Mouse (Mus musculus): ENCODE data around the gene Midn. TPM values are rescaled to one million over a fixed set of nuclear protein-coding genes. Genes with fewer than 3 reads are reported as not detected.

Midn gene
- polyA plus RNA-seq, 1 experiment, result 171 TPM

DNA sequence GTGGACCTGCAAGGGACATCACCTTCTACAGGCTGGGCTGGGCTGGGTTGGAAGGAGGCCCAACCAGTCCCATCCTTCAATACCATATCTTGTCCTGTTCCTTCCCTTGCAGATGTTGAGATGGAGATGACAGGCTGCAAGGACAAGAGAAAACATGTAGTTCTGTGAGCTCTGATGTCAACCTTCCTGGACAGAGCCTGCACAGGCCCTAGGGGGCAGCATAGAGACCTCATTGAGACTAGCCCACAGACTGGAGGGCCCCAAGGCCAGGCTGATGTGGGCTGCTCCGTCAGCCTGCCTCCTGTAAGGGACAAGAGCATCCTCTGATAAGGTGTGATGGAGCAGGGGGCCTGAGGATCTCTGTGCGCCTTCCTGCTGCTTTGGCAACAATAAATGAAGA lies 26.6 kb downstream of the Midn start:
- Histone ChIP-seq H3K27me3 (replicated peaks) (peaks cover 29% of the 10 kb centered on the region), H3K4me1 (peaks cover 64% of the 10 kb centered on the region), H3K4me3 (replicated peaks) (peak overlapping the region; percentile 31), H3K36me3 (replicated peaks; ENCODE audit: low read length) (peaks cover 33% of the 10 kb centered on the region), H3K9me3 (no peaks in the 10 kb centered on the region)
- TF ChIP-seq FLI1 (IDR thresholded peaks at IDR 0.05; ENCODE audit: low read length) (no peak), GATA1 (IDR thresholded peaks at IDR 0.05; ENCODE audit: borderline replicate concordance, low read length) (no peak)

DNA sequence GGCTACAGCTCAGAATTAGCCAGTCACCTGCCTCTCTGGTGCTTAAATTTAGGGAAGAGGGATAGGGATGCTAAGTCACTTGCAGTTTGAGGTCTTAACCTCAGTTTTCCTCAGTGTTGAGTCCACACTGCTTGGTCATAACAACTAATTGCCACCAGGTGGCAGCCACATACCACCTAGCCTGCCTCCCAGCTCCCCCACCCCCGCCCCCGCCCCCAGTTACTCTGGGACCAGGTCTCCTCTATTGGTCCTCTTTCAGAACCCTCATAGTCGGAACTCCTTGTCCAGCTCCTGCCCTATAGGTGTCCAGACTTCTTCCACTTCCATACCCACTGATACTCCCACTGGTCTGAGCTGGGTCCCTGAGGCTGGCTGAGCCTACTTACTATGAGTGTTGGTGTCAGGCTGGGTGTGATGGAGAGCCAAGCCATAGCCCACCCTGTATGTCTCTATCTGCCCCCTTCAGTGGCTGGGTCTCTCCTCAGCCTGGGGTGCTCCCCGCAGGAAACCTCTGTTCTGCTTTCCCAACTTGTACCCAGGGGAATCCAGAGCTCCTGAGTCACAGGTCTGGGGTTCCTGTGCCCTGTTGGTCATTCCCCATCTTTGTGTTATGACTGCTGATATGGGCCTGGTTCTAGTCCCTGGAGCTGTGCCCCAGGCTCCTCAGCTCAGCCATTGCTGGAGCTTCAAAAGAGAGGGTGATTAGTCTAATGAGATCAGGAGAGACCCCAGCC lies 27.6 kb downstream of the Midn start:
- TF ChIP-seq GATA1 (IDR thresholded peaks at IDR 0.05; ENCODE audit: borderline replicate concordance, low read length) (no peak), FLI1 (IDR thresholded peaks at IDR 0.05; ENCODE audit: low read length) (no peak)
- Histone ChIP-seq H3K4me1 (peaks cover 58% of the 10 kb centered on the region), H3K9me3 (no peaks in the 10 kb centered on the region), H3K36me3 (replicated peaks; ENCODE audit: low read length) (peaks cover 23% of the 10 kb centered on the region), H3K27me3 (replicated peaks) (peaks cover 39% of the 10 kb centered on the region), H3K4me3 (replicated peaks) (no peak overlapping the region)

DNA sequence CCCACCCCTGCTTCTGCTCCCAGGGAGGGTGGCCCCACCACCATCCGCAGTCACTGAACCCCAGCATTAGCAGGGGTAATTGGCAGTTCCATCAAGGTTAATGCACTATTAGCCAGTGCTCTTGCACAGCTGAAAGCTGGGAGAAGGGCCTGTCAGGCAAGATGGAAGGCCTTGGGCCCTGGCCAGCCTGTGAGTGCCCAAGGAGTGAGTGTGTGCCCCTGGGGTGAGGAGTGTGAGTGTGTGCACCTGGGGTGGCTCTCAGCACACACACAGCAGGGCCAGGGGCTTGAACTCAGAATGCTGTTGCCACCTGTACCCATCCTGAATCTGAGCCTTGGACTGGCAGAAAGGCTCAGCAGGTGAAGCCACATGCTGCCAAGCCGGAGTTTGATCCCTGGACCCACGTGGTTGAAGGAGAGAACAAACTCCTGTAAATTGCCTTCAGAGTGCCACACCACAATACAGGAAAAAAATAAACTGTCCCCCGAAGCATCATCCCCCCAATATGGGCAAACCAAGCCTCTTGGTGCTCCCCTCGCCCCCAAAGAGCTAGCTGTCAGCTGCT lies 28.3 kb downstream of the Midn start:
- H3K4me3 ChIP-seq (replicated peaks), result no peak overlapping the region
- TF ChIP-seq GATA1 (IDR thresholded peaks at IDR 0.05; ENCODE audit: borderline replicate concordance, low read length), result no peak
- no peak for TF ChIP-seq FLI1 (IDR thresholded peaks at IDR 0.05; ENCODE audit: low read length)
- H3K27me3 ChIP-seq (replicated peaks), result peaks cover 45% of the 10 kb centered on the region
- peaks cover 56% of the 10 kb centered on the region for H3K4me1 ChIP-seq
- H3K9me3 ChIP-seq, result no peaks in the 10 kb centered on the region
- peaks cover 17% of the 10 kb centered on the region for H3K36me3 ChIP-seq (replicated peaks; ENCODE audit: low read length)

DNA sequence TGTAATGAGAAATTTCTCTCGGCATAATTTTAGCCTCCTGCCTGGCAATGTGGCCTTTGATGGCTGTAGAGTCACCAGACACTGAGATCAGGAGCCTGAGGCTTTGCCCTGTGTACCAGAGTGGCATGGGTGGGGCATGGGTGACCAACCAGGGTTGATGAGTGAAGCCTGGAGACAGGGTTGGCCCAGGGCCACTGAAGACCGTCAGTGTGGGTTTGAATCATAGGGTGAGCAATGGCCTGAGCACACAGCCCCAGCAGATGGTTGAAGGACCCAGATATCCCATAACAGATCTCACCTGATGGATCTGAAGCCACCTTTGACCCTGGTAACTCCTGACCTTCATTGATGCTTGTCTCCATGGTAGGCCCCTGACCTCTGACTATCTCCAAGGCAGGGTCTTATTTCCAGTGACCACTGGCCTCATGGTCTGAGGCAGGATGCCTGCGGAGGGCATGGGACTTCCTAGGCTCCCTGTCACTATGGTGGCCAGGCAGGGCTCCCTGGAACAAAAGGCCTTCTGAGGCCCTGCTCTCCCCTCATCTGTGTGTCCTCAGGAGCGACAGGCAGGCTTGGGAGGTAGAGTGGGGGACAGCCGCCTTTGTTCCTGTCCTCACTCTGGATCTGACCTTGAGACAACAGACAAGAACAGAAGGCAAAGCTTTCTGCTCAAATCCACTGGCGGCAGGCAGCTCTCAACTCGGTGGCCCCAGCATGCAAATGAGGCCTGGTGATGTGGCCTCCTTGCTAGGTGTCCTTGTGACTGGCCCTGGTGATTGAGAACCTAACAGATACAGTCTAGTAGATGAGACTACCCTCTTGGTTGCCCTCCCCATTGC lies 29.6 kb downstream of the Midn start:
- TF ChIP-seq GATA1 (IDR thresholded peaks at IDR 0.05; ENCODE audit: borderline replicate concordance, low read length), result no peak
- TF ChIP-seq FLI1 (IDR thresholded peaks at IDR 0.05; ENCODE audit: low read length), result no peak
- peaks cover 43% of the 10 kb centered on the region for H3K4me1 ChIP-seq
- H3K36me3 ChIP-seq (replicated peaks; ENCODE audit: low read length), result peaks cover 6% of the 10 kb centered on the region
- no peak overlapping the region for H3K4me3 ChIP-seq (replicated peaks)
- peaks cover 58% of the 10 kb centered on the region for H3K27me3 ChIP-seq (replicated peaks)
- no peaks in the 10 kb centered on the region for H3K9me3 ChIP-seq

DNA sequence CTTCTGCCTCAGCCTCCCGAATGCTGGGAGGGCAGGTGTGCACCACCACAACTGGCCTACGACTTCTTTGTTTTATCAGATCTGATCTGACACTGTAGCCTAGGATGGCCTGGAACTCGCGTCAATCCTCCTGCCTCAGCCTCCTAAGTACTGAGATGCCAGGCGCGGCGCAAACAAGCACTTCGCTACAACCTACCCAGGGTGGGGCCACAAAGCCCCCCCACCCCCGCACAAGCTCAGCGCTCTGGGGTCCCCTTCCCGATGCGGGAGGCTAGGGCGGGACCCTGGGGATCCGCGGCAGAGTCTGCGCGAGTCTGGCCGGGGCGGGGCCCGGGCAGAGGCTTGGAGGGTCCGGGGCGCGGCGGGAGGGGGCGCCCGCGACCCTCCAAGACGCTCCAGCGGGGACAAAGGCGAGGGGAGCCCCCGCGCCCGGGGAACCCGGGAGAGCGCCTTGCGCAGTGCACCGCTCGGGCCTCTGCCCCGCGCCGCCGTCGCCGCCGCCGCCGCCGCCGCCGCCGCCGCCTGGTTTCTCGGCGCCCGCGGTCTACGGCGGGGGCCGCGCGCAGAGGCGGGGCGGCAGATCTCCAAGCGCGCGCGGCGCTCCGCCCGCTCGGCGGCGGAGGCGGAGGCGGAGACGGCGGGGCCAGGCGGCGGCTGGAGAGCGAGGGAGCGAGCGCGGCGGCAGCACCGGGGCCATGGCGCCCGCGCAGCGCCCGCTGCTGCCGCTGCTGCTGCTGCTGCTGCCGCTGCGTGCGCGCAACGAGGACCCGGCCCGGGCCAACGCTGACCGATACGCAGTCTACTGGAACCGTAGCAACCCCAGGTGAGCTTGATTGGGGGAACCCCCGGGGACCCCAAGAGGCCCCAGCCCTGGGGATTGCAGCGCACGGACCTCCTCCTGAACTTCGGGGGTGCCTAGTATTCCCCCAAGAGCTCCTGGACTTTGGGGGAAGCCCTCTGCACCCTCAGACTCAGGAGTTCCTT lies 31.3 kb downstream of the Midn start, which contains the start of gene Efna2:
Efna2 (plus strand) TSS at position 415 of the 984 bp plus-strand sequence.
- Histone ChIP-seq H3K9me3 (no peaks in the 10 kb centered on the region), H3K36me3 (replicated peaks; ENCODE audit: low read length) (peaks cover 6% of the 10 kb centered on the region), H3K4me3 (replicated peaks) (peak within 1 kb of the TSS; percentile 88), H3K27me3 (replicated peaks) (peaks cover 75% of the 10 kb centered on the region), H3K4me1 (peaks cover 30% of the 10 kb centered on the region)
- TF ChIP-seq GATA1 (IDR thresholded peaks at IDR 0.05; ENCODE audit: borderline replicate concordance, low read length) (no peak), FLI1 (IDR thresholded peaks at IDR 0.05; ENCODE audit: low read length) (no peak)

DNA sequence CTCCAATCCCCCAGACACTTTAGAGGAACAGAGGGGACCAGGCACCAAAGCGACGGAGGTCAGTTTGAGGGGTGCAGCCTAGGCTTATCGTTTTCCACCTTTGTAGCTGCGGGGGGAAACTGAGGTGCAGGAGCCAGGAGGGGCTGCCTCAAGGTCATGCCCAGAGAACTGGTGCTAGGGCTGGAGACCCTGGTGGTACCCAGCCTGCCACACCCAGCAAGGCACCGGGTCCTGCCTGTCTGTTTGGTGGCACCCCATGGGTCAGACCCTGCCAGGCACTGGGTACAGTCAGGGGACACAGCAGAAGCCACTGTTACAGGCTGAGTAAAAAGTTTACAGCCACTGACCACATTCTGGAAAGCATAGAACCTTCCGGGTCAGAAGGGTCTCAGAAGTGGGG lies 32.2 kb downstream of the Midn start:
- Histone ChIP-seq H3K9me3 (no peaks in the 10 kb centered on the region), H3K4me3 (replicated peaks) (no peak overlapping the region), H3K4me1 (peaks cover 20% of the 10 kb centered on the region), H3K36me3 (replicated peaks; ENCODE audit: low read length) (peaks cover 6% of the 10 kb centered on the region), H3K27me3 (replicated peaks) (peaks cover 83% of the 10 kb centered on the region)
- TF ChIP-seq FLI1 (IDR thresholded peaks at IDR 0.05; ENCODE audit: low read length), result no peak
- no peak for TF ChIP-seq GATA1 (IDR thresholded peaks at IDR 0.05; ENCODE audit: borderline replicate concordance, low read length)

DNA sequence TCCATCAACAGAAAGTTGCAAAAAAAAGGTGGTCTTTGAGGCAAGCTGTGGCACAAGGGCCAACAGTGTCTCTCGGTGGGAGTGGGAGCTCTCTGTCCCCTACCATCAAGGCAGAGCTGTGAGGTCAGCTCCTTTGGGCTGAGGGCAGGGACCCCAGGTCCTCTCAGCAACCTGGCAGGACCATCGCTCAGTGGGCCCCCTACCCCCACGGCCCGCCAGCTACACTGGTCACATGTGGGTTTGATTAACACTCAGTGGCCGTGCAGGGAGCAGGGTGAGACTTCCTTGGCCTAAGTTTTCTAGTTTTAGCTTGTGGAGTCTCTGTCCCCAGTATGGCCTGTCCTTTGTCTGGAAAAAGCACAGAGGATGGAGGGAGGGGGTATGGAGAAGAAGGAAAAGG lies 32.8 kb downstream of the Midn start:
- Histone ChIP-seq H3K4me1 (peaks cover 18% of the 10 kb centered on the region), H3K36me3 (replicated peaks; ENCODE audit: low read length) (peaks cover 6% of the 10 kb centered on the region), H3K4me3 (replicated peaks) (no peak overlapping the region), H3K9me3 (no peaks in the 10 kb centered on the region), H3K27me3 (replicated peaks) (peaks cover 89% of the 10 kb centered on the region)
- TF ChIP-seq GATA1 (IDR thresholded peaks at IDR 0.05; ENCODE audit: borderline replicate concordance, low read length) (no peak), FLI1 (IDR thresholded peaks at IDR 0.05; ENCODE audit: low read length) (no peak)

DNA sequence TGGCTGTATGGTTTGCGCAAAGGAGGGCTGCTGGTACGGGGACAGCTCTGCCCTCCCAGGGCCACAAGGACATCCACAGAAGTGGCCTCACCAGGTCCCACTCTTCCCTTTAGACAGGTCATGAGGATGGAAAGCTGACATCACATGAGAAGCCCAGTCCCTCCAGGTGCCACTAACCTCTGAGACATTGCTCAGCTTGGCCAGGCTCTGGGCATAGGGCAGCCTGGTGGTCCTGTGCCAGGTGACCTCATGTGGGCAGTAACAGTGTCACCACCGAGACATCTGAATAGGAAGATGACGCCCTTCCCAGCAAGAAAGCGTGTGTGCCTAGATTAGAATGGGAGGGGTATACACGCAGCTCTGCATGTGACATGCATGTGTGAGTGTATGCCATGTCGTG lies 34.5 kb downstream of the Midn start:
- Histone ChIP-seq H3K4me3 (replicated peaks) (peak overlapping the region; percentile 15), H3K36me3 (replicated peaks; ENCODE audit: low read length) (no peaks in the 10 kb centered on the region), H3K4me1 (peaks cover 22% of the 10 kb centered on the region), H3K27me3 (replicated peaks) (peaks cover 98% of the 10 kb centered on the region), H3K9me3 (no peaks in the 10 kb centered on the region)
- TF ChIP-seq FLI1 (IDR thresholded peaks at IDR 0.05; ENCODE audit: low read length) (no peak), GATA1 (IDR thresholded peaks at IDR 0.05; ENCODE audit: borderline replicate concordance, low read length) (no peak)

DNA sequence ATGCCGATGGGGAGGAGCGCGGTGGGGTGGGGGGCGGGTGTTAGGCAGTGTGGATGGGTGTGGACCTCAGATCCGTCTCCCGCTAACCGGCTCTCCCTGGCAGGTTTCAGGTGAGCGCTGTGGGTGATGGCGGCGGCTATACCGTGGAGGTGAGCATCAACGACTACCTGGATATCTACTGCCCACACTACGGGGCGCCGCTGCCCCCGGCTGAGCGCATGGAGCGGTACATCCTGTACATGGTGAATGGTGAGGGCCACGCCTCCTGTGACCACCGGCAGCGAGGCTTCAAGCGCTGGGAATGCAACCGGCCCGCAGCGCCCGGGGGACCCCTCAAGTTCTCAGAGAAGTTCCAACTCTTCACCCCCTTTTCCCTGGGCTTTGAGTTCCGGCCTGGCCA lies 38.6 kb downstream of the Midn start:
- TF ChIP-seq GATA1 (IDR thresholded peaks at IDR 0.05; ENCODE audit: borderline replicate concordance, low read length) (no peak), FLI1 (IDR thresholded peaks at IDR 0.05; ENCODE audit: low read length) (no peak)
- Histone ChIP-seq H3K36me3 (replicated peaks; ENCODE audit: low read length) (no peaks in the 10 kb centered on the region), H3K4me3 (replicated peaks) (no peak overlapping the region), H3K27me3 (replicated peaks) (peaks cover 97% of the 10 kb centered on the region), H3K9me3 (no peaks in the 10 kb centered on the region), H3K4me1 (peaks cover 28% of the 10 kb centered on the region)
